Mouse (Mus musculus): ENCODE data around the gene Wbp2nl.
"Not testable (repeated sequence)": the region's sequence is repeated elsewhere in the genome, so short reads cannot be mapped to it uniquely, and the experiment has no call there.

Gene Wbp2nl

DNA sequence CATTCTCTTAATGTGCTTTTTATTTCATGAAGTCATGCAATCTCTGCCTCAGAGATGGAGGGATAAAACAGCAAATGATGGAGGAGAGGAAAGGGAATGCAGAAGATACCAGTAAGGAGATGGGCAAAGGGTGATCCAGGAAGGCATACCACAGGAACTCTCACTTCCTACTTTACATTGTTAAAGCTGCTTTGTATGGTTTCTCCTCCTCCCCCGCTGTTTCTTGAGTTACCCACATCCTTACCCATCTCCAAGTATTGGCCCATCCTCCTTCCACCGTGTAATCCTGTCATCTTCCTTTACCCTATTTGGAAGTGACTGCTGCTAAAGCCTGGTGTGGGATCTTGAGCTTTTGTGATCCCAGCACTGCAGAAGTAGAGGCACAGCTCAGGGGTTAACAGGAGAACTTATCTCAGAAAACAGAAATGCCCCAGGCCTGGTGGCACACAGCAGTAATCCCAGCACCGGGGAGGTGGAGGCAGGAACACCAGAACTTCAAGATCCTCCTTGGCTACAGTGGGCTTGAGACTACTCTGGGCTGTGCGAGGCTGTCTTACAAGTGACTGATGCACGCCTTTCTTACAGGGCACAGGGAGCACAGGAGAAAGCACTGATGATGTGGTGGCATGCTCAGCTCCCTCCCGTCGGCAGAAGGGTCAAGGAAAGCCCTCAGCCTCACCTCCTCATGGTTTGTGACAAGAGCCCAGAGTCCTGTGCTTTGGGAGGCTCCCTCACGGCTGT, 49.7 kb downstream of the Wbp2nl start:
- no peak for DNase-seq (ENCODE audit: low spot score in 2 of 2)

DNA sequence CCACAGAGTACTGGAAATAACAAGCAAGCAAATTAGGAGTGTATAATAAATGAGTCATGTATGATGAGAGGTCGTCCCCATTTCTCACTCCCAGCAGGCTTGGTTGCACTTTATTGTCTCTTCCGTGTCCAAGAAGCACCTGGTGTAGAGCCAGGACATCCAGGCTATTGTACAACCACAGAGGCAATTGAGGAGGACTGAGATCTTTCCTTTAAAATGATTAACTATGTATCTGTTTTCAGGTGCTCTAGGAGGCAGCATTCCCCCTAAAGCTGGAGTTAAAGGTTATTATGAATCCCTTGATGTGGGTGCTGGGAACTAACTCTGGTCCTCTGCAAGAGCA, 50.2 kb downstream of the Wbp2nl start:
- no peak for DNase-seq (ENCODE audit: low spot score in 2 of 2)

DNA sequence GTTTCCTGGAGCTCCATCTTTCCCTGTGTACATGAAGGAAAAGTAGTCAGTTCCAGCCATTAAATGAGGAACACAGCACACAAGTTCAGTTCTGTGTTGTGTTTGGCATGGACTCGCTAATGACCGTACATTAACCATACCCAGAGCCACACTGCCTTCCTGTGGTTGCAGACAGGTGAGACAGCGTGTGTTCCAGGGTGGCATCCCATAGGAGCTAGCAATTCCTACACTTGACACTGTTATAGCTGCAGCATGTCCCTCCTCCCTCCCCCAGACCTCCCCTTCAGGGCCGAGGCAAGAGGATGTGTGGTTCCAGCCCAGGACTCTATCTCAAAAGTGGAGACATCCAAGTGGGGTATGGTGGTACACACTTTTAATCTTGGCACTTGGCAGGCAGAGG, 51.6 kb downstream of the Wbp2nl start:
- peak in 1 of 2 experiments; percentile 24 for DNase-seq (ENCODE audit: low spot score in 2 of 2)

DNA sequence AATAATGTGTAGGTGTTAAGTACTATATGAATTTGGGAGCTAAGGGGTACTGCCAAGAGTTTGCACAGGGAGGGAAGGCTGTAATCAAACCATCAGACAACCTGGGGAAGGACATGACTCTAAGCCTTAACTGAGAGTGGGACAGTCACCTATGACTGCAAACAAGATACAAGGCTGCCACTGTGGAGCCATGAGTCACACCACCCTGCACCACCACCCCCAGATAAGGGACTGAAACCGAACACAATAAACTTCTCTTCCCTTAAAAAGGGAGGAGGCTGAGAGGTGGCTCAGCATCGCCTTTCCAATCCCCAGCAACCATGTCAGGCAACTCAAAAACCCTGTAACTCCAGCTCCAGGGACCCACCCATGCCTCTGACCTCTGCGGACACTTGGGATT, 52.7 kb downstream of the Wbp2nl start:
- DNase-seq (ENCODE audit: low spot score in 2 of 2), result no peak

DNA sequence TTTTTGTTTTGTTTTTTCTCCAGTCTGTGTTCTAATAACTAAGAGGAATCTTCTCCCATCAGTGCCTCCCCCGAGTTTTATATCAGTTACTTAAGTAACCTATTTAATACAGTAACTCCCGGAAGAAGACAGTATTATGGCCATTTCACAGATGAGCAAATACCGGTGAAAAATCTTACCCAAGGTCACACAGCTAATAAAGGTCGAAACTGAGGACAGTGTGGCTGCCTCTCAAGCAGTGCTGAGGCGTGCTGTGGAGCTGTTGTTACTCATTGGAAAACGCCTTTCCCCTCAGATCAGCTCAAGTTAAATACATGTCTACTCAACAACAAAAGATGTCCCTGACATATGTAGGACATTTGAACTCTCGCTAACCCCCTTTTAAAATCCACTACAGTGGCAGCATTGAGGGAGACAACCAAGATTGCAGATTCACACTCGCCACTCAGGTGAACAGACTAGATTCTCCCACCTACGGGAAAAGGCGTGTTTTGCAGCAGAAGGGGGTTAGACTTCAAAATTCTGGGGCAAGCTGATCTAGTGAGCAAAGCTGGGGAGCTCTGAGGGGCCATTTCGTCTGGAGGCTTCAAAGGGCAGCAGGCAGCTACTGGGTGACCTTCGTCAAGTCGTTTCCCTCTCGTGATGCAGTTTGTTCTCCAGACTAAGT, 54.5 kb downstream of the Wbp2nl start:
- DNase-seq (ENCODE audit: low spot score in 2 of 2), result peak in 1 of 2 experiments; percentile 31

DNA sequence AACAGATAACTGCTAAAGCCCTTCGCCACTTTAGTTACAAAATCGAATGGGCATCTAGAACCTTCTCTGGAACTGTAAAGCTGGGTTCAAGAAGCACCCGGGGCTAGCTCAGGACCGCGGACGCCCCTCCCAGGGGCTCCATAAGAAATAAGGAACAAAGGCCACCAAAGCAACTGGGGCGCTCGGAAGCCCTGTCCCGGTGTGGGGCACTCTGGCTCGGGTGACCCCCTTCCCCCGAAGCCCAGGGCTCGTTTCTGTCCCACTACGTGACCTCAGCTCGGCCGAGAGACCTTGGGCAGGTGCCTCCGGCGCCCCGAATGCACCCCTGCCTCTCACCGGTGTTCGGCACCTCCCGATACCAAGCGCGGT, 55.0 kb downstream of the Wbp2nl start:
- DNase-seq (ENCODE audit: low spot score in 2 of 2), result no peak

DNA sequence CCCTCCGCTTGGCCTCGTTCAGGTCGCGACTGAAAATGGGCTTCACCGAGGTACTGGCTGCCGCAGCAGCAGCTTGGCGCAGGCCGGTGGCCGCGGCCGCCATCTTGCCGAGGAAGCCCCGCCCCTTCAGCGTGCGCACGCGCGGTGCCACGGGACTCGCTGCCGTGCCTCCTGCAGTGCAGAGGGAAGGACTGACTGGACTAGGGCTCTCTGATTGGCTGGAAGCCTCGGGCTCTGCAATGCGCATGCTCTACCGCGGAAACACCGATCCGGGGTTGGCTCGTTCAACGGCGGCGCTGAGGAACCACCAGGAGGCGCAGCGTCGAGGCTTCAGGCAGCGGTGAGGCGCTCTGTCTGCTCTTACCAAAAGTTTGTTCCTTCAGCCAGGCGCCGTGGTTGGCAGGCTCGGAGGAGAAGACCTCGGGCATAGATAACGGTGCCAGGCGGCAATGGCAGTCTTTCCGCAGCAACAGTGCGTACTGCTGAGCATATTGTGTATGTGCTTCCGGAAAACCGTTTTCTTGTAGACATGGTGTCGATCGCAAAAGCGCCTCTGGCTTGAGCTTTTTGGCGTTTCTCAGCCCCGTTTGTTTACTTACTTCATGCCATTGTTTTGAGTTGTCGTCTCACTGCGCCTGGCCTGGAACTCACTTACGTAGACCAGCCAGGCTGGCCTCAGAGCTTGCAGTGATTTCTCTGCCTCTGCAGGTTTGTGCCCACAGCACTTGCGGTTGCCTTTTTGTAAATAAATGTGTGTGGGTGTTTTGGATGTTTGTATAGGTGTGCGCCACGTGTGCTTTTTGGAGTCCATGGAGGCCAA, 55.6 kb downstream of the Wbp2nl start, which contains the start of gene Ndufa6:
Ndufa6 (minus strand) TSS at position 197 of the 820 bp plus-strand sequence.
- DNase-seq (ENCODE audit: low spot score in 2 of 2), result peak; percentile 99

DNA sequence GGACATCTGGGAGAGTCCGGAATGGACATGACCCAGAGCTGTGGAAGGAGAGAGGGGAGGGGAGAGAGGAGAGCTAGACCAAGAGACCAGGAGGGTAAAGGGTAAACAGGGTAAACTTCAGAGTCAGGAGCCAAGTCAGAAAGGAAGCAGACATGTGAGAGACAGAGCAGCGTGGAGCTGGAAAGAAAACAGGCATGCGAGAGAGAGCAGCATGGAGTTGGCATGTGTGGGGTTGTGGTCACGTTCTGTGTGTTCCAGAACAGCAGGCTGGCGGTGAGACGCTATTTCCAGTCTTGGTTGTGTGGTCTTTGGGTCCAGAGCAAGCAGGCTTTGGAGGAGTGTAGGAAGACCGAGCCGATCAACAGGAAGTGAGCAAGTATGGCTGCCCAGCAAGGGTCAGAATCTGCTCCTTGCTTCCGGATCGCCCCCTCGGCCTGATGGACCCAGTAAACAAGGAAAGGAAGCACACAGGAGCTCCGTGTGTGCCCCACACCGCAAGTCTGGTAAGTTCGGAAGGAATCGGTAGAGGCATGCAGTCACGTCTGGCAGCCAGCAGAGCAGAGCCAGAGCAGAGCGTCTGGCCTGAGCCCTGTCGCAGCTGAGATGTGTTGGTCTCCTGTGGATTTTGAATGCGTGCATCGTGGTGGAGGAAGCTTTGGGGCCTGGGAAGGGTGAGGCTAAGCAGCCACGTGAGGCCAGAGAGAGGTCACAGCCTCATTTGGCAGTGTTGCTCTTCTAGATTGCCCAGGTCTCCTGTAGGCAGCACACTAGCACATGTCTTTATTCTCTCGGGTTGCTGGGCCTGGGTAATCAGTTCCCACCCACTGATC, 59.9 kb downstream of the Wbp2nl start:
- no peak for DNase-seq (ENCODE audit: low spot score in 2 of 2)

DNA sequence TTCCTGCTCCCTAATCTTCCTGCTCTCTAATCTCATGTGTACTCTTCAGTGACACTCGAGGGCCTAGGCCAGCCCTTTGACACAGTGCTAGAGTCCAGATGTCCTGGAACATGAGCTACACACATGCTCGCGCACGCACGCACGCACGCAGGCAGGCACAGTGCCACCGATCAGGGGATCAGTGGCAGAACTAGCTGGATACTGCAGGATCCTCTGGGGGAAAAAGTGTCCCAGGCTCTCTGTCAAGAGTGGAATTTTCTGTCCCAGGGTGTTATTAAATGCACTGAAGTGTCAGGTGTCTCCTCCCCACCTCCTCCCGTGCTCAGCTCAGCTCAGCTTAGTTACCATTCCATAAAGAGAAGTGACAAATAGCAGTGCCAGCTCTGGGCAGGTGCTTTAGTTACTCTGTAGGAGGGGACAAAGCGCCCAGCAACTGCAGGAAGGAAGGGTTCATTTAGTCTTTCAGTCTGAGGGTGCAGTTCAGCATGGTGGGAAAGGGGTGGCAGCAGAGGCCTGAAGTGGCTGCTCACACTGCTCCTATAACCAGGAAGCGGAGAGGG, 62.8 kb downstream of the Wbp2nl start:
- peak in 1 of 2 experiments; percentile 32 for DNase-seq (ENCODE audit: low spot score in 2 of 2)

DNA sequence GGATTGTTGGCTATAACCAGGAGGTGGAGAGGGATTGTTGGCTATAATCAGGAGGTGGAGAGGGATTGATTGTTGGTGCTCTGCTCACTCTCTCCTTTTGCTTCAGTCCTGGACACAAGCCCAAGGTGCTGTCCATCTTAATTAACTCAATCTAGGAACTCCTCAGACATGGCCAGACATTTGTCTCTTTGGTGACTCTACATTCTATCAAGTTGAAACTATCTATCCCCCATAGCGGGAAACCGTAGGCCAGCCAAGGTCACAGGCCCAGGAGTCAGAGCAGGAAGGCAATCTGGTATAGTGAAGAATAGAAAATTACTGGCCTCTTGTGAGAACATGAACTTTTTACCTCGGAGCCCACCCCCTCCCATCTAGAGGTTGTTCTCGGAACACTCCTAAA, 63.5 kb downstream of the Wbp2nl start:
- no peak for DNase-seq (ENCODE audit: low spot score in 2 of 2)

DNA sequence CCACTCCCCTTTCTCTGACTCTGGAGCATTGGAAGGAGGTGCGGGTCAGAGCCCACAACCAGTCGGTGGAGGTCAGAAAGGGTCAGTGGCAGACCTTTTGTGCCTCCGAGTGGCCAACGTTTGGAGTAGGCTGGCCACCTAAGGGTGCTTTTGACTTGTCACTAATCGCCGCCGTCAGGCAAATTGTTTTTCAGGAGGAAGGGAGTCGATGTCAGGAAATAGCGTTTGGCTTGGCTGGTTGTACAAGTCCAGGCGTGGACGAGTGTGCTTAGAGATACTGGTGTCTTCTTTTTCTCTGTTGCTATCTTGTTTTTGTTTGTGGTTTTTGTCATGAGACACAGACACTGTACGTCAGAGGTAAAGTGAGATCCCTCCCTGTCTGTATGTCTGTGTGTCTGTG, 65.0 kb downstream of the Wbp2nl start:
- DNase-seq (ENCODE audit: low spot score in 2 of 2), result not testable (repeated sequence)

All from right cerebral cortex, postnatal 10 days (tissue).